Mouse (Mus musculus): ENCODE measurements at regions not wholly inside any gene's neighbourhood (a gene's known extent, or its start where the extent isn't known, plus 50 kb on each side); places are given as distances from the start of the nearest gene placed in this dataset.
A peak's percentile ranks its signal among the peaks of the same experiment; 100 is the strongest.

DNA sequence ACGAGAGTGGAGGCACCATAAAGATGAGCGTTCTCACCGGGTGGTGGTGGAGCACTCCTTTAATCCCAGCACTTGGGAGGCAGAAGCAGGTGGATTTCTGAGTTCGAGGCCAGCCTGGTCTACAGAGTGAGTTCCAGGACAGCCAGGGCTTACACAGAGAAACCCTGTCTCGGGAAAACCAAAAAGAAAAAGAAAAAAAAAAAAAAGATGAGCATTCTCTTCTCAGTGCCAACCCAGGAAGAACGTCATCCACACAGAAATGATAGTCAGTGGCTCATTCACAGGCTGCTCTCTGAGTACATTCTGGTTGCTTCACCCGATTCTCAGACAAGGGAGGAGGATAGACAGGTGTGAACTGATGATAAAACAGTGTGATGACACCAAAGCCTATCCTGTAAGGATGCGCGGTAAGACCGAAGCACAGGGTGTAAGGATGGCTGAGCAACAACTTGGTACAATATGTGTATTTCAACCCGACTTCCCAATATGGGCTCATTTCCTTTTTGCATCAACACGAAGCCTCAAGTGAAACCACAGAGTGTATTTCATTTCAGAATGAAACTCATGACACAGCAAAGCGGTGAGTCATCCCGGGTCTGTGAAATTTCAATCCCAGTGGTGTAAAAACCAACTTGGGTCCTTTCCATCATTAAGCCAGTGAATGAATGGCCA, 84.5 kb downstream of the Nfkbiz start:
- DNase-seq (ENCODE audit: extremely low read depth, low read depth, low spot score) = peak; percentile 37

GRCm38 (mm10) chr16:55753380-55753779, 85.3 kb downstream of the Nfkbiz start:
- WGBS = 88% methylated on average over 4 of the region's 4 CpGs
- H3K4me3 ChIP-seq (ENCODE audit: insufficient read depth, low read depth, low read length) = no peak overlapping the region
- no peak overlapping the region for H3K9ac ChIP-seq (ENCODE audit: low read depth, low read length)
- no peak overlapping the region for H3K27ac ChIP-seq (replicated peaks; ENCODE audit: insufficient read depth, low read depth, low read length)
- no peaks in the 10 kb centered on the region for H3K4me1 ChIP-seq (ENCODE audit: control insufficient read depth, insufficient read depth, low read length)
- no peak for DNase-seq (ENCODE audit: extremely low read depth, low read depth, low spot score)
- H3K27me3 ChIP-seq (ENCODE audit: control insufficient read depth, insufficient read depth, low read length) = no peaks in the 10 kb centered on the region
- TF ChIP-seq POLR2A (IDR thresholded peaks at IDR 0.05; ENCODE audit: extremely low read depth, insufficient read depth, low read length) (no peak), CTCF (IDR thresholded peaks at IDR 0.05; ENCODE audit: low read depth, low read length) (no peak)
- H3K36me3 ChIP-seq (ENCODE audit: control insufficient read depth, insufficient read depth, low read length) = no peaks in the 10 kb centered on the region
- H3K79me2 ChIP-seq (ENCODE audit: control insufficient read depth, insufficient read depth, low read length) = no peaks in the 10 kb centered on the region

More for the DNA sequence above, 84.5 kb downstream of the Nfkbiz start:
- no peaks in the 10 kb centered on the region for H3K79me2 ChIP-seq (ENCODE audit: control insufficient read depth, insufficient read depth, low read length)
- H3K27ac ChIP-seq (replicated peaks; ENCODE audit: insufficient read depth, low read depth, low read length) = peak overlapping the region; percentile 48; the same call in 1 of the 2 replicates
- TF ChIP-seq CTCF (IDR thresholded peaks at IDR 0.05; ENCODE audit: low read depth, low read length) (no peak), POLR2A (IDR thresholded peaks at IDR 0.05; ENCODE audit: extremely low read depth, insufficient read depth, low read length) (no peak)
- H3K4me1 ChIP-seq (ENCODE audit: control insufficient read depth, insufficient read depth, low read length) = no peaks in the 10 kb centered on the region
- H3K27me3 ChIP-seq (ENCODE audit: control insufficient read depth, insufficient read depth, low read length) = no peaks in the 10 kb centered on the region
- H3K9ac ChIP-seq (ENCODE audit: low read depth, low read length) = no peak overlapping the region
- H3K4me3 ChIP-seq (ENCODE audit: insufficient read depth, low read depth, low read length) = no peak overlapping the region
- WGBS = 82% methylated on average over 14 of the region's 14 CpGs
- H3K36me3 ChIP-seq (ENCODE audit: control insufficient read depth, insufficient read depth, low read length) = no peaks in the 10 kb centered on the region

GRCm38 (mm10) chr16:55747250-55747649, 91.4 kb downstream of the Nfkbiz start:
- TF ChIP-seq CTCF (IDR thresholded peaks at IDR 0.05; ENCODE audit: low read depth, low read length) (no peak), POLR2A (IDR thresholded peaks at IDR 0.05; ENCODE audit: extremely low read depth, insufficient read depth, low read length) (no peak)
- no peaks in the 10 kb centered on the region; the same call in 1 of the 2 replicates for H3K4me1 ChIP-seq (ENCODE audit: control insufficient read depth, insufficient read depth, low read length)
- no peak overlapping the region for H3K9ac ChIP-seq (ENCODE audit: low read depth, low read length)
- no peaks in the 10 kb centered on the region for H3K79me2 ChIP-seq (ENCODE audit: control insufficient read depth, insufficient read depth, low read length)
- DNase-seq (ENCODE audit: extremely low read depth, low read depth, low spot score) = peak; percentile 20
- no peak overlapping the region for H3K27ac ChIP-seq (replicated peaks; ENCODE audit: insufficient read depth, low read depth, low read length)
- H3K36me3 ChIP-seq (ENCODE audit: control insufficient read depth, insufficient read depth, low read length) = no peaks in the 10 kb centered on the region
- WGBS = 88% methylated on average over 2 of the region's 2 CpGs
- no peaks in the 10 kb centered on the region for H3K27me3 ChIP-seq (ENCODE audit: control insufficient read depth, insufficient read depth, low read length)
- H3K4me3 ChIP-seq (ENCODE audit: insufficient read depth, low read depth, low read length) = no peak overlapping the region

- 84% methylated on average over 3 of the region's 3 CpGs for WGBS
- Histone ChIP-seq H3K27ac (replicated peaks; ENCODE audit: insufficient read depth, low read depth, low read length) (no peak overlapping the region), H3K4me1 (ENCODE audit: control insufficient read depth, insufficient read depth, low read length) (no peaks in the 10 kb centered on the region; the same call in 1 of the 2 replicates), H3K9ac (ENCODE audit: low read depth, low read length) (no peak overlapping the region), H3K4me3 (ENCODE audit: insufficient read depth, low read depth, low read length) (no peak overlapping the region), H3K79me2 (ENCODE audit: control insufficient read depth, insufficient read depth, low read length) (no peaks in the 10 kb centered on the region), H3K36me3 (ENCODE audit: control insufficient read depth, insufficient read depth, low read length) (no peaks in the 10 kb centered on the region), H3K27me3 (ENCODE audit: control insufficient read depth, insufficient read depth, low read length) (no peaks in the 10 kb centered on the region)
- no peak for DNase-seq (ENCODE audit: extremely low read depth, low read depth, low spot score)
- TF ChIP-seq CTCF (IDR thresholded peaks at IDR 0.05; ENCODE audit: low read depth, low read length) (no peak), POLR2A (IDR thresholded peaks at IDR 0.05; ENCODE audit: extremely low read depth, insufficient read depth, low read length) (no peak)
These were observed 92.5 kb downstream of the Nfkbiz start for GRCm38 (mm10) chr16:55746159-55746558.

- Histone ChIP-seq H3K27me3 (ENCODE audit: control insufficient read depth, insufficient read depth, low read length) (no peaks in the 10 kb centered on the region), H3K79me2 (ENCODE audit: control insufficient read depth, insufficient read depth, low read length) (no peaks in the 10 kb centered on the region), H3K4me3 (ENCODE audit: insufficient read depth, low read depth, low read length) (no peak overlapping the region), H3K36me3 (ENCODE audit: control insufficient read depth, insufficient read depth, low read length) (no peaks in the 10 kb centered on the region), H3K9ac (ENCODE audit: low read depth, low read length) (no peak overlapping the region), H3K27ac (replicated peaks; ENCODE audit: insufficient read depth, low read depth, low read length) (no peak overlapping the region), H3K4me1 (ENCODE audit: control insufficient read depth, insufficient read depth, low read length) (no peaks in the 10 kb centered on the region; the same call in 1 of the 2 replicates)
- no peak for DNase-seq (ENCODE audit: extremely low read depth, low read depth, low spot score)
- WGBS = 75% methylated on average over 3 of the region's 3 CpGs
- TF ChIP-seq POLR2A (IDR thresholded peaks at IDR 0.05; ENCODE audit: extremely low read depth, insufficient read depth, low read length) (no peak), CTCF (IDR thresholded peaks at IDR 0.05; ENCODE audit: low read depth, low read length) (no peak)
These were observed 93.6 kb downstream of the Nfkbiz start for GRCm38 (mm10) chr16:55745094-55745493.
